Mouse (Mus musculus) E14TG2a.4 (cell line): ENCODE results near the gene Gm7029.

ENCODE experiments used
- H3K27me3 ChIP-seq: 2 replicates; pipeline ENCODE4 v1.6.1; 2014; ENCODE audit warnings: low read length, control low read depth; ENCODE audit not compliant: insufficient read depth
- H3K36me3 ChIP-seq: 2 replicates; pipeline ENCODE4 v1.6.1; 2014; ENCODE audit warnings: low read length, control low read depth; ENCODE audit not compliant: insufficient read depth
- H3K4me1 ChIP-seq: replicated peaks from 2 replicates; pipeline ENCODE4 v1.6.1; 2014; ENCODE audit warnings: low read depth, low read length, control low read depth
- H3K4me3 ChIP-seq: replicated peaks from 2 replicates; pipeline ENCODE4 v1.5.1; 2014; ENCODE audit warnings: mild to moderate bottlenecking, low read length
- H3K9me3 ChIP-seq: 2 replicates; pipeline ENCODE4 v1.6.1; 2014; ENCODE audit warnings: low read length, control low read depth
- CTCF ChIP-seq: conservative IDR thresholded peaks from 2 replicates; pipeline ENCODE4 v1.5.1; 2014; ENCODE audit warnings: low read length
- NANOG ChIP-seq: IDR thresholded peaks from 2 replicates; pipeline ENCODE4 v1.6.1; 2014; ENCODE audit warnings: borderline replicate concordance, low read length, mixed read lengths
- POU5F1 ChIP-seq: IDR thresholded peaks from 2 replicates; pipeline ENCODE4 v1.6.1; 2014; ENCODE audit warnings: low read length, borderline replicate concordance

The Gm7029 gene

GRCm38 (mm10) chr17:33909869-33910250 lies 36.2 kb downstream of the Gm7029 start:
- Histone ChIP-seq H3K4me3 (peak overlapping the region; percentile 98), H3K4me1 (peaks cover 66% of the 10 kb centered on the region), H3K27me3 (no peaks in the 10 kb centered on the region), H3K9me3 (no peaks in the 10 kb centered on the region), H3K36me3 (peaks cover 51% of the 10 kb centered on the region)
- TF ChIP-seq NANOG (no peak), POU5F1 (no peak), CTCF (no peak)

GRCm38 (mm10) chr17:33910346-33911051 lies 36.9 kb downstream of the Gm7029 start:
- Histone ChIP-seq H3K36me3 (peaks cover 56% of the 10 kb centered on the region), H3K9me3 (no peaks in the 10 kb centered on the region), H3K4me3 (peak overlapping the region; percentile 98), H3K4me1 (peaks cover 70% of the 10 kb centered on the region), H3K27me3 (no peaks in the 10 kb centered on the region)
- TF ChIP-seq CTCF (no peak), POU5F1 (no peak), NANOG (no peak)

- TF ChIP-seq NANOG: no peak
- no peak for TF ChIP-seq POU5F1
- Histone ChIP-seq H3K4me1 (peaks cover 69% of the 10 kb centered on the region), H3K9me3 (no peaks in the 10 kb centered on the region), H3K4me3 (peak overlapping the region; percentile 98), H3K36me3 (peaks cover 56% of the 10 kb centered on the region), H3K27me3 (no peaks in the 10 kb centered on the region)
Measured at GRCm38 (mm10) chr17:33911052-33911812, 37.6 kb downstream of the Gm7029 start.

- H3K27me3 ChIP-seq: no peaks in the 10 kb centered on the region
Measured at GRCm38 (mm10) chr17:33911813-33912414, 38.3 kb downstream of the Gm7029 start.

GRCm38 (mm10) chr17:33913264-33913663 lies 39.6 kb downstream of the Gm7029 start:
- TF ChIP-seq CTCF: no peak
- TF ChIP-seq NANOG: no peak
- no peak for TF ChIP-seq POU5F1
- peaks cover 71% of the 10 kb centered on the region for H3K4me1 ChIP-seq
- no peaks in the 10 kb centered on the region for H3K9me3 ChIP-seq
- H3K36me3 ChIP-seq: peaks cover 67% of the 10 kb centered on the region
- peak overlapping the region; percentile 80 for H3K4me3 ChIP-seq
- no peaks in the 10 kb centered on the region for H3K27me3 ChIP-seq

More at GRCm38 (mm10) chr17:33911813-33912414, 38.3 kb downstream of the Gm7029 start:
- H3K9me3 ChIP-seq: no peaks in the 10 kb centered on the region
- H3K4me3 ChIP-seq: peak overlapping the region; percentile 98
- TF ChIP-seq NANOG (no peak), CTCF (no peak), POU5F1 (no peak)
- peaks cover 69% of the 10 kb centered on the region for H3K4me1 ChIP-seq
- peaks cover 54% of the 10 kb centered on the region for H3K36me3 ChIP-seq

GRCm38 (mm10) chr17:33913905-33914304 lies 40.3 kb downstream of the Gm7029 start:
- Histone ChIP-seq H3K27me3 (no peaks in the 10 kb centered on the region), H3K4me1 (peaks cover 77% of the 10 kb centered on the region), H3K9me3 (no peaks in the 10 kb centered on the region), H3K4me3 (peak overlapping the region; percentile 80), H3K36me3 (peaks cover 71% of the 10 kb centered on the region)
- no peak for TF ChIP-seq CTCF
- TF ChIP-seq NANOG: no peak
- TF ChIP-seq POU5F1: no peak

GRCm38 (mm10) chr17:33914969-33915391 lies 41.3 kb downstream of the Gm7029 start:
- no peaks in the 10 kb centered on the region for H3K27me3 ChIP-seq
- TF ChIP-seq NANOG (no peak), POU5F1 (no peak), CTCF (peak; percentile 36)

GRCm38 (mm10) chr17:33915671-33916250 lies 42.1 kb downstream of the Gm7029 start, which contains the start of the genes Tapbp and Zbtb22:
TSS of gene Tapbp (plus strand) at chr17:33915899.
TSS of gene Zbtb22 (plus strand) at chr17:33915904.
- H3K9me3 ChIP-seq: no peaks in the 10 kb centered on the region
- H3K4me3 ChIP-seq: peak within 1 kb of the TSS; percentile 80
- peaks cover 87% of the 10 kb centered on the region for H3K4me1 ChIP-seq
- TF ChIP-seq NANOG (peak; percentile 40; the same call in 1 of the 2 replicates), CTCF (no peak)
- peaks cover 65% of the 10 kb centered on the region for H3K36me3 ChIP-seq
- H3K27me3 ChIP-seq: no peaks in the 10 kb centered on the region

More at GRCm38 (mm10) chr17:33914969-33915391, 41.3 kb downstream of the Gm7029 start:
- H3K4me1 ChIP-seq: peaks cover 87% of the 10 kb centered on the region
- peak overlapping the region; percentile 80 for H3K4me3 ChIP-seq
- no peaks in the 10 kb centered on the region for H3K9me3 ChIP-seq
- H3K36me3 ChIP-seq: peaks cover 71% of the 10 kb centered on the region
